Mouse (Mus musculus) G1E (cell line): ENCODE measurements around the gene Pde9a. TPM values are rescaled to one million over a fixed set of nuclear protein-coding genes. Genes with fewer than 3 reads are reported as not detected.

Experiments
- ATAC-seq: 2 replicates; pipeline ENCODE4 v1.8.0; 2016; ENCODE audit warnings: mild to moderate bottlenecking; ENCODE audit not compliant: insufficient number of reproducible peaks, poor library complexity, low FRiP score, severe bottlenecking; ENCODE audit errors: extremely low read depth
- DNase-seq: peaks from one replicate; pipeline ENCODE4 v3.0.0; 2012; ENCODE audit warnings: low spot score
- H3K27me3 ChIP-seq: 2 replicates; pipeline ENCODE4 v1.6.1; 2012; ENCODE audit warnings: mild to moderate bottlenecking, low read length, inconsistent platforms; ENCODE audit not compliant: insufficient read depth
- H3K36me3 ChIP-seq: replicated peaks from 2 replicates; pipeline ENCODE3; 2012; ENCODE audit warnings: mild to moderate bottlenecking, inconsistent platforms
- H3K4me1 ChIP-seq: 2 replicates; pipeline ENCODE4 v1.6.1; 2012; ENCODE audit warnings: low read depth, low read length, inconsistent platforms, mixed read lengths; ENCODE audit not compliant: insufficient read depth
- H3K4me3 ChIP-seq: 2 replicates; pipeline ENCODE4 v1.5.1; 2012; ENCODE audit warnings: low read depth, mild to moderate bottlenecking, inconsistent platforms, low read length, moderate library complexity, mixed read lengths
- H3K9me3 ChIP-seq: replicated peaks from 2 replicates; pipeline ENCODE4 v1.6.1; 2012; ENCODE audit warnings: inconsistent platforms
- CTCF ChIP-seq: IDR thresholded peaks from 2 replicates; pipeline ENCODE4 v1.5.1; 2012; ENCODE audit warnings: low read depth, low read length, inconsistent platforms, mixed read lengths
- GATA1 ChIP-seq: IDR thresholded peaks from 2 replicates; pipeline ENCODE4 v1.6.1; 2012; ENCODE audit warnings: borderline replicate concordance, low read length, inconsistent platforms, mixed read lengths
- GATA2 ChIP-seq: IDR thresholded peaks from 2 replicates; pipeline ENCODE4 v1.6.1; 2012; ENCODE audit warnings: low read depth, low read length, inconsistent platforms, borderline replicate concordance
- POLR2AphosphoS5 ChIP-seq: IDR thresholded peaks from 2 replicates; pipeline ENCODE4 v1.6.1; 2012; ENCODE audit warnings: low read depth, low read length, inconsistent platforms; ENCODE audit not compliant: insufficient replicate concordance
- TAL1 ChIP-seq: conservative IDR thresholded peaks from 2 replicates; pipeline ENCODE4 v1.6.1; 2012; ENCODE audit warnings: low read depth, low read length, inconsistent platforms, mixed read lengths
- polyA plus RNA-seq: library from polyadenylated mRNA; stranded (reverse); fragments of >175 nt; gene quantifications from 2 replicates; pipeline ENCODE4 v1.2.3, GENCODE M21; 2012
- total RNA-seq, 2 experiments: library from RNA; stranded (forward) in 1 of 2; stranded (reverse) in 1 of 2; fragments of 200-1000 nt in 1 of 2; fragments of >200 nt in 1 of 2; fragmentation: Nextera tagmentation in 1 of 2; gene quantifications; 2 replicates each; pipeline ENCODE4 v1.2.3; 2014 to 2017

Gene Pde9a
- total and polyA plus RNA-seq, 3 experiments = 0.16 TPM; not detected in 2

- no peak for DNase-seq
- Histone ChIP-seq H3K4me3 (no peak overlapping the region), H3K36me3 (no peaks in the 10 kb centered on the region), H3K4me1 (no peaks in the 10 kb centered on the region), H3K27me3 (no peaks in the 10 kb centered on the region), H3K9me3 (peaks cover 35% of the 10 kb centered on the region)
- TF ChIP-seq TAL1 = no peak
- no peak for ATAC-seq
Observed at GRCm38 (mm10) chr17:31370221-31370620, 15.8 kb upstream of the Pde9a start.

- Histone ChIP-seq H3K9me3 (peaks cover 28% of the 10 kb centered on the region), H3K4me1 (no peaks in the 10 kb centered on the region), H3K36me3 (no peaks in the 10 kb centered on the region), H3K27me3 (no peaks in the 10 kb centered on the region), H3K4me3 (no peak overlapping the region)
- no peak for DNase-seq
- no peak for TF ChIP-seq CTCF
- no peak for TF ChIP-seq POLR2AphosphoS5
- no peak for TF ChIP-seq GATA1
- TF ChIP-seq TAL1 = no peak
- TF ChIP-seq GATA2 = no peak
- no peak for ATAC-seq
Observed at GRCm38 (mm10) chr17:31370931-31371330, 15.1 kb upstream of the Pde9a start.

- Histone ChIP-seq H3K4me3 (no peak overlapping the region), H3K27me3 (no peaks in the 10 kb centered on the region), H3K36me3 (no peaks in the 10 kb centered on the region), H3K4me1 (no peaks in the 10 kb centered on the region), H3K9me3 (peaks cover 35% of the 10 kb centered on the region)
- ATAC-seq (no peak), DNase-seq (no peak)
- TF ChIP-seq TAL1 (no peak), CTCF (no peak), GATA1 (no peak), GATA2 (no peak), POLR2AphosphoS5 (no peak)
Observed at GRCm38 (mm10) chr17:31377961-31378360, 8.0 kb upstream of the Pde9a start.

GRCm38 (mm10) chr17:31378361-31378761 lies 7.6 kb upstream of the Pde9a start:
- Histone ChIP-seq H3K4me3 (no peak overlapping the region), H3K9me3 (peaks cover 37% of the 10 kb centered on the region), H3K36me3 (no peaks in the 10 kb centered on the region), H3K27me3 (no peaks in the 10 kb centered on the region), H3K4me1 (no peaks in the 10 kb centered on the region)
- no peak for ATAC-seq
- DNase-seq = no peak
- TF ChIP-seq POLR2AphosphoS5 (no peak), CTCF (no peak), TAL1 (no peak), GATA2 (no peak), GATA1 (no peak)

- DNase-seq = no peak
- H3K9me3 ChIP-seq = peaks cover 42% of the 10 kb centered on the region
- H3K4me1 ChIP-seq = no peaks in the 10 kb centered on the region
- H3K27me3 ChIP-seq = no peaks in the 10 kb centered on the region
- no peaks in the 10 kb centered on the region for H3K36me3 ChIP-seq
- TF ChIP-seq CTCF (no peak), TAL1 (no peak), GATA2 (no peak), POLR2AphosphoS5 (no peak), GATA1 (no peak)
- no peak overlapping the region for H3K4me3 ChIP-seq
- no peak for ATAC-seq
Observed at GRCm38 (mm10) chr17:31379086-31379485, 6.9 kb upstream of the Pde9a start.

GRCm38 (mm10) chr17:31379863-31380262 lies 6.1 kb upstream of the Pde9a start:
- no peak for ATAC-seq
- Histone ChIP-seq H3K36me3 (no peaks in the 10 kb centered on the region), H3K9me3 (peaks cover 50% of the 10 kb centered on the region), H3K27me3 (no peaks in the 10 kb centered on the region), H3K4me3 (no peak overlapping the region), H3K4me1 (no peaks in the 10 kb centered on the region)
- DNase-seq = no peak
- no peak for TF ChIP-seq POLR2AphosphoS5
- no peak for TF ChIP-seq TAL1

- Histone ChIP-seq H3K27me3 (no peaks in the 10 kb centered on the region), H3K36me3 (no peaks in the 10 kb centered on the region), H3K9me3 (peaks cover 66% of the 10 kb centered on the region), H3K4me1 (no peaks in the 10 kb centered on the region), H3K4me3 (no peak overlapping the region)
- TF ChIP-seq GATA1 (no peak), POLR2AphosphoS5 (no peak), GATA2 (no peak), TAL1 (no peak), CTCF (no peak)
- ATAC-seq (no peak), DNase-seq (no peak)
Observed at GRCm38 (mm10) chr17:31383320-31383719, 2.7 kb upstream of the Pde9a start.
